Mouse (Mus musculus) heart, adult 18-20 months (tissue): ENCODE measurements around the gene Grb2. TPM values are rescaled to one million over a fixed set of nuclear protein-coding genes. Genes with fewer than 3 reads are reported as not detected.

Experiments used
- DNase-seq, 2 experiments: peaks; one replicate each; pipeline ENCODE4 v3.0.0; 2021 to 2022; ENCODE audit warnings: mixed read lengths in 1 of 2
- total RNA-seq, 2 experiments: library from RNA; stranded (reverse); gene quantifications; 2 replicates each; pipeline ENCODE4 v1.2.3; 2021

The Grb2 gene
- total RNA-seq, 2 experiments from 2014 or later, result 98.4 to 111 TPM

GRCm38 (mm10) chr11:115608421-115609399 is 99.7 kb downstream of the Grb2 start:
- DNase-seq, result no peak

DNA sequence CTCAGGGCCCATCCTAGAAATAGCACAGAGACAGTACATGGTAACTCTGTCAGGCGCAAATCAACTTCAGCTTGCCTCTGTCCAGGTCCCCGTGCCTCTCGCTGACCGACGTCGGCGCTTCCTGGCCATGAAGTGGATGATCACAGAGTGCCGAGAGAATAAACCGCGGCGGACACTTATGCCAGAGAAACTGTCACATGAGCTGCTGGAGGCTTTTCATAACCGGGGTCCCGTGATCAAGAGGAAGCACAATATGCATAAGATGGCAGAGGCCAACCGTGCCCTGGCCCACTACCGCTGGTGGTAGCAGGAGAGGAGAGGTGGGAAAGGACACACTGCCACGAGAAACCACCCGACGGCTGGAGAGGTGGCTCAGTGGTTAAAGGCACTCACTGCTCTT is 101.7 kb downstream of the Grb2 start:
- no peak for DNase-seq

DNA sequence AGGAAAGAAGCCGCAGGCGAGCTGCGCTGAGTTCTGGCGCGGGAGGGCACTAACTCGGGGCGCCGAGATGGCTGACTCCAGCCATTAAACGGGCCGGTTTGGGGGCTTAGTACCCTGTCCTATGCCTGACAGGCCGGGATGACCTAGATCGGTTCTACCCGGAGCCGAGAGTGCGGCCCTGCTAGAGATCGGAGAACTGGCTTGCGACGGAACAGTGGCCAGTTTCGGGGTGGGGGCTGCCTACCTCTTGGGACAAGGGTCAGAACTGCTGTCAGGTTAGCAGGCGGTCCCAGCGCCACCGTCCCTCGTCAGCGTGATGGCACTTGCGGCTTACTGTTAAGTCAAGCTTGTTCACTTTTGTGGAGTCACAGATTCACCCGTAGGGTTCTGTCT is 104.1 kb downstream of the Grb2 start:
- no peak for DNase-seq

GRCm38 (mm10) chr11:115603476-115604303 is 104.7 kb downstream of the Grb2 start, which contains the start of the genes Mrps7 and Gga3:
Gene Mrps7 (plus strand): TSS chr11:115603925.
Gene Gga3 (minus strand): TSS chr11:115604051.
- peak; percentile 94 to 95 for DNase-seq

DNA sequence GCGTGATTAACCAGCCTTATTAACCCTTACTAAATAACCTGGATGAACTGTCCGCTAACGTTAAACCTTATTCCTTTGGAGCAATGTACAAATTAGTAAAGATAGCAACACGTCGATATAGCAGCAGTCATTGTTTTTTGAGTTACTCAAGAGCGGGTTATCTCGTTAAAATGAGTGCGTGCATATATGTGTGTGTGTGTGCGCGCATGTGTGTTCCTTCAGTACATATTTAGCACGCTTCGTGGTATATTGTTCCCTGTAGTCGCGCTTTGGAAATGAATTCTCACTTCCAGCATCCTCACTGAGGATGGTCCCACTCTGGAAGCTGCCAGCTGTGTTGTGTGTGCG is 105.3 kb downstream of the Grb2 start:
- DNase-seq, result no peak

DNA sequence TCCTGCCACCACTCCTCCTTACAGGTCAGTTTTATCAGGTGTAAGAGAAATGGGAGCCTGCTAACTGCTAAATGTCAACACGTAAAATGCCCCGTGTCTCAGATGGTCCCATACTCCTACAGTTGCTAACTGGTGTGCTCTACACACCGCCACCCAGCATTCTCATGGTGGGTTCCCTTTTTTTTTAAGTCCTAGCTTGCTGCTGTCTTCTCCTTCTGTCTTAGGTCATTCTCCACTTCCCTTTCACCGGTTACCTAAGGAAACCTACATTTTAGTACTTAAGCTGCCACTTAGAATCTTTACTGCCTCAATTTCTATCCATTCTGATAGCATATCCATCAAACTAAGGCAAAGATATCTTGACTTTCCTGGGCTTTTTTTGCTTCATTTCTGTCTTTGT is 107.2 kb downstream of the Grb2 start:
- DNase-seq, result no peak

DNA sequence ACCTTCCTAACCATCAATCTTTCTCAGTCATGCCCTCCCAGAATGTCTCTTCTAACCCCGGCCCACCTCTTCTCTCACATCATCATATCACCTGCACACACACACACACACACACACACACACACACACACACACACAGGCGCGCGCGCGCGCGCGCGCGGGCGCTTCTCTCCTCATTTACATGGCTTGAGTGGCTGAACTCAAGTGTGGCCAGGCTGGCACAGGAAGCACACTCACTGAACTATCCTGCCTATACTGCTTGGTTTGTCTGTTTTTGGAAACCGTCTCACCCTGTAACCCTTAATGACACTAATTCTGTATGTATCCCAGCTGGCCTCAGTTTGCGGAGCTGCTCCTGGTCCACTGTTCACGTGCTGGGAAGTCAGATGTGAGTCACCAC is 107.7 kb downstream of the Grb2 start:
- no peak for DNase-seq

DNA sequence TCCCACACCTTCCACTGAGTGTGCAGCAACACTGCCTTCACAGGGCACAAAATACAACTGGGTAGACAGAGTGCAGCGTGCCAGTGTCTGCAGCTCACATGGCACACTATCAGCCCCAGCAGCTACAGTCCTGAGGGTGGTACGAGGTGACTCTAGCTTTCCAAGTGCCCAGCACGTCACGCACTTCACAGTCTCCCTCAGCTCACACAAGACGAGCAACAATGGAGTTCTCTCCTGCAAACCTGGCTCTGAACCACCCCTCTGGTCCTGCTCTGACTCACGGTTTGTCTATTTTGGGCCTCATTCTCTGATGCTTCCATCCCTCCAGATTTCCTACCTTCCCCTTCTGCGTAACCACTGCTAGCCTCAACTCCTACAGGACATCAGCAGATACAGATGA is 108.7 kb downstream of the Grb2 start:
- DNase-seq, result no peak

GRCm38 (mm10) chr11:115598309-115598708 is 110.1 kb downstream of the Grb2 start:
- DNase-seq, result no peak

DNA sequence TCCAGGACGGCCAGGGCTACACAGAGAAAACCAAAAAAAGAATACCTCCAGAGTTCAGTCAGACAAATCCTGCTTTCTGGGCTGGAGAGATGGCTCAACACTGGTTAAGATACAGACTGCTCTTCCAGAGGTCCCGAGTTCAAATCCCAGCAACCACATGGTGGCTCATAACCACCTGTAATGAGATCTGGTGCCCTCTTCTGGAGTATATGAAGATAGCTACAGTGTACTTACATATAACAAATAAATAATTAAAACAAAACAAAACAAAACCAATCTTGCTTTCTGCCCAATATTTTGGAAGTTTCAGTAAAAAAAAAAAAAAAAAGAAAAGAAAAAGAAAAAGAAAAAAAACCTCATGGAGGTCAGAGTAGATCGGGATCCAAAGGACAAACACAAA is 113.2 kb downstream of the Grb2 start:
- no peak for DNase-seq

Other genes starting within 250 kb of the Grb2 start
- gene Slc16a5, start 246.1 kb downstream of the Grb2 start, total RNA-seq, result under 1 TPM in 1 of 2 experiments, not detected in 1; 0.36 TPM
- gene Armc7, start 232.9 kb downstream of the Grb2 start, total RNA-seq, result 1 to 10 TPM; 1.8 to 1.9 TPM
- gene Nt5c, start 216.7 kb downstream of the Grb2 start, total RNA-seq, result 10 to 100 TPM; 11.5 to 16.6 TPM
- 100 to 1,000 TPM; 114 to 148 TPM for gene Jpt1, start 194.2 kb downstream of the Grb2 start, total RNA-seq
- 100 to 1,000 TPM; 160 to 170 TPM for gene Sumo2, start 172.3 kb downstream of the Grb2 start, total RNA-seq
- gene Nup85, start 144.2 kb downstream of the Grb2 start, total RNA-seq, result 10 to 100 TPM; 18.3 to 20.0 TPM
- gene Mrps7, start 104.7 kb downstream of the Grb2 start, total RNA-seq, result 10 to 100 TPM; 81.0 to 83.5 TPM
- 10 to 100 TPM; 16.1 to 19.0 TPM for gene Gga3, start 104.5 kb downstream of the Grb2 start, total RNA-seq
- 10 to 100 TPM; 51.1 to 54.2 TPM for gene Mif4gd, start 95.6 kb downstream of the Grb2 start, total RNA-seq
- gene Slc25a19, start 80.3 kb downstream of the Grb2 start, total RNA-seq, result 10 to 100 TPM; 35.3 to 38.3 TPM
- 100 to 1,000 TPM in 1 of 2 experiments, 10 to 100 TPM in 1; 96.6 to 104 TPM for gene Tmem94, start 56.8 kb upstream of the Grb2 start, total RNA-seq
- 10 to 100 TPM; 39.2 to 42.9 TPM for gene Caskin2, start 105.0 kb upstream of the Grb2 start, total RNA-seq
- 1 to 10 TPM; 7.1 to 8.5 TPM for gene Tsen54, start 106.1 kb upstream of the Grb2 start, total RNA-seq
- 10 to 100 TPM; 17.5 to 18.2 TPM for gene Llgl2, start 115.5 kb upstream of the Grb2 start, total RNA-seq
- not detected for gene Myo15b, start 149.8 kb upstream of the Grb2 start, total RNA-seq
- 1 to 10 TPM; 8.2 to 8.8 TPM for gene Smim5, start 191.4 kb upstream of the Grb2 start, total RNA-seq
- gene Smim6, start 203.4 kb upstream of the Grb2 start, total RNA-seq, result not detected
- 10 to 100 TPM; 19.0 to 19.9 TPM for gene Sap30bp, start 224.7 kb upstream of the Grb2 start, total RNA-seq
- 1 to 10 TPM; 7.5 to 7.8 TPM for gene Recql5, start 224.9 kb upstream of the Grb2 start, total RNA-seq